Mouse (Mus musculus) ES-E14 (cell line): ENCODE measurements at regions not wholly inside any gene's neighbourhood (a gene's known extent, or its start where the extent isn't known, plus 50 kb on each side); places are given as distances from the start of the nearest gene placed in this dataset.

Experiments
- CHD2 ChIP-seq: IDR thresholded peaks from 2 replicates; pipeline ENCODE4 v1.6.1; 2014; ENCODE audit warnings: mild to moderate bottlenecking, low read depth, low read length, inconsistent platforms
- HCFC1 ChIP-seq: IDR thresholded peaks from 2 replicates; pipeline ENCODE4 v1.6.1; 2012; ENCODE audit warnings: low read length, inconsistent platforms, borderline replicate concordance; ENCODE audit not compliant: insufficient read depth
- MAFK ChIP-seq: IDR thresholded peaks from 2 replicates; pipeline ENCODE4 v1.6.1; 2014; ENCODE audit warnings: mild to moderate bottlenecking, low read depth, low read length, inconsistent platforms; ENCODE audit not compliant: insufficient read depth
- ZC3H11A ChIP-seq: IDR thresholded peaks from 2 replicates; pipeline ENCODE4 v1.6.1; 2012; ENCODE audit warnings: low read depth, mild to moderate bottlenecking, inconsistent platforms, low read length, borderline replicate concordance

GRCm38 (mm10) chr3:120898931-120899330 lies 272.6 kb downstream of the Rwdd3 start:
- no peak for TF ChIP-seq CHD2
- TF ChIP-seq ZC3H11A = no peak
- no peak for TF ChIP-seq HCFC1
- no peak for TF ChIP-seq MAFK
